Mouse (Mus musculus) embryonic fibroblast, embryonic 13.5 days (primary cell): ENCODE results near the gene Gm5431.

Source experiments
- CTCF ChIP-seq: IDR thresholded peaks from 2 replicates; pipeline ENCODE4 v1.5.1; 2011; ENCODE audit warnings: mild to moderate bottlenecking, control low read depth, low read length, moderate library complexity, borderline replicate concordance; ENCODE audit not compliant: insufficient read depth
- POLR2A ChIP-seq: IDR thresholded peaks from 2 replicates; pipeline ENCODE4 v1.6.1; 2011; ENCODE audit warnings: low read depth, mild to moderate bottlenecking, control low read depth, low read length, moderate library complexity

GRCm38 (mm10) chr11:48871201-48871772, 30.7 kb downstream of the Gm5431 start, which contains the start of gene Irgm1:
- peak; percentile 51 for TF ChIP-seq POLR2A
- TF ChIP-seq CTCF = no peak
